Mouse (Mus musculus): ENCODE results near the gene Lmtk3. TPM values are rescaled to one million over a fixed set of nuclear protein-coding genes. Genes with fewer than 3 reads are reported as not detected.
A peak's percentile ranks its signal among the peaks of the same experiment; 100 is the strongest.

The Lmtk3 gene
- 170 and 198 TPM in 2 replicates for polyA plus RNA-seq (2012; rRNA removed)

DNA sequence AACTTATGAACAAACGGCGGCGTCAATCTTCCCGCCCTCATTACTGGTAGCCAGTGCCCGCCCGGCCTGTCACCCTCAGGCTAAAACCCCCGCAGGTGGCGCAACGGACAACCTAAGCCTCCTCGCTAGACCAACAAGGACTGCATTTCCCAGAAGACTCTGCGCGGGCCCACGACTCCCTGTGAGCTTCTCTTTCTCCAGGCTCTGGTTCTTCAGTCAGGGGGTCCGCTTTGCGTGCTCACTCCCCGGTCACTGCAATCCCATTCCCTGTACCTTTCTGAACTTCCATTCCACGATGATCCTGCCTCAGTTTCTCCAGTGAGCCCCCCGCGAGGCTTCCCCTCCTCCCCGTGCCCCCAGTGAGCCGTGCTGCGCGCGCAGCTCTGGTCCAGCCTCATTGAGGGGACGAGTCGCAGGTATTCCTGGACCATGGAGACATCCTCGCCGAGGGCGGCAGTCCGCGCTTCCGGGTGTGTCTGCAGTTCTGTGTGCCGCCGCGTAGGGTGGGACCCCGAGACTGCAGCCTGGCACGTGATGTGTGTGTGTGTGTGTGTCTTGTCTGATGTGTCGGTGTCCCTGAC is at the start of gene Lmtk3:
Gene Lmtk3 (plus strand): TSS at position 228 of the 581 bp plus-strand sequence.
- peak in 1 of 2 experiments; percentile 83 for DNase-seq (ENCODE audit: extremely low spot score in 1 of 2, low spot score in 1 of 2)

GRCm38 (mm10) chr7:45739162-45739763 is 44.3 kb upstream of the Lmtk3 start:
- DNase-seq (ENCODE audit: extremely low spot score in 1 of 2, low spot score in 1 of 2): peak; percentile 63 to 94

- DNase-seq (ENCODE audit: extremely low spot score in 1 of 2, low spot score in 1 of 2): no peak
Measured at GRCm38 (mm10) chr7:45739820-45740219, 43.7 kb upstream of the Lmtk3 start.

DNA sequence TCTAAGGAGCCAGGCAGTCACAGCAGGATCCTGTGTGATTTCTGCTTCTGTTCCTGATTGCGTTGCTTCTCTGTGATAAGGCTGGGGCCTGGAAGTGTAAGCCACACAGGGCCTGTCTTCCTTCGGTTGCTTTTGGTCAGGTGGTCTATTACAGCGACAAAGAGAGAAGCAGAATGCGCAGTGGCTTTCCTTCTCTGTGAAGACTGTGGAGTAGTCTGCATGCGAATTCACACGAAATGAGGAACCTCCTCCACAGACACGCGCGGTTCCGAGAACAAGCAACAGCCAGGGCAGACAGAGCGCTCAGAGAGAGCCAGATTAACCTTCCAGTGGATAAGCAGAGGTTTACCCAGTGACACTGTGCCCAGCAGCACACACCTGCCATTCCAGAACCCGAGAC is 42.2 kb upstream of the Lmtk3 start:
- peak in 1 of 2 experiments; percentile 36 for DNase-seq (ENCODE audit: extremely low spot score in 1 of 2, low spot score in 1 of 2)

DNA sequence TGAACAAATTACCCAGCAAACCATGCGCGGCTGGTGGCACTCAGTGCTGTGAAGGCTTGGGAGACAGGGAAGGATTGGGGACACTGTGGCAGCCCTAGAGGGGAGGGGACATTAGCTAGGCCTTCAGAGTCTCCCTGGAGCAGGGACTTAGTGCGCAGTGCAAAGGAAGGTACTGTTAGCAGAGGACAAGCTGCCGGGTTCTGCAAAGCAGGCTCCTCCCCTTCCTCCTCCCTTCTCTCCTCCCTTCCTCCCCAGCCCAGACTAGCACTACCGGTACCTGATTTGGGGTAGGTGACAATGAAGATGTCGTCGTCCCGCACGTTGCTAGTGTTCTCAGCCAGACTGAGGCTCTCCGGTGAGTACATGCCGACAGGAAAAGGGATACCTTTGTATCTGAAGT is 41.8 kb upstream of the Lmtk3 start:
- peak in 1 of 2 experiments; percentile 53 for DNase-seq (ENCODE audit: extremely low spot score in 1 of 2, low spot score in 1 of 2)

- peak; percentile 82 to 90 for DNase-seq (ENCODE audit: extremely low spot score in 1 of 2, low spot score in 1 of 2)
Measured at GRCm38 (mm10) chr7:45742338-45742737, 41.2 kb upstream of the Lmtk3 start.

GRCm38 (mm10) chr7:45744387-45744786 is 39.2 kb upstream of the Lmtk3 start:
- peak; percentile 63 to 89 for DNase-seq (ENCODE audit: extremely low spot score in 1 of 2, low spot score in 1 of 2)

DNA sequence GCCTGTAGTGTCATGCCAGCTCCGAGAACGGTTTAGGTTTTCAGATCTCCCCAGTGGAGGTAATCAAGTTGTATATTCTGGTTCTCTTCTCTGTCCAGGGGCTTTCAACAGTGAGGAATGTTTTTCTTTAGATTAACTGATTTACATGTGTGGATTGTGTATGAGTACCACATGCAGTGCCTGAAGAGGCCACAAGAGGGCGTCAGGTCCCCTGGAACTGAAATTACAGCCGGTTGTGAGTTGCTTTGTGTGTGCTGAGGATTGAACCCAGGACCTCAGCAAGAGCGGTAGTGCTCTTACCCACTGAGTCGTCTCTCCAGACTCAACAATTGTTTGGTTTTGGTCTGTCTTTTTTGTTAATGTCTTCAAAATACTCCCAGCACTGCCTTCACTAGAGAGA is 37.0 kb upstream of the Lmtk3 start:
- DNase-seq (ENCODE audit: extremely low spot score in 1 of 2, low spot score in 1 of 2): no peak

DNA sequence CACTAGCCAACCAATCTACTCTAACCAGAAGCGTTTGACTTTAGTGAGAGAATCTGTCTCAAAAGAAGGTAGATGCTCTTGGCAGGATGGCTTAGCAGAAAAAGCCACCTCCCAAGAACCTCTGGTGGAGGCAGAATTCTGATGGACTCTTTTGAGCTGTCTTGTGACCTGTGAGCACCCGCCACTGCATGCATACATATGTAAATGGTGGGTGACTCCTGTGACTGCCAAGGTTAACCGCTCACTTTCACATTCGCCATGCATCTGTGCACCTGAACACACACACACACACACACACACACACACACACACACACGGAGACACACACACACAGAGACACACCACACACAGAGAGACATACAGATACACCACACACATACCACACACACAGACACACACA is 36.1 kb upstream of the Lmtk3 start:
- DNase-seq (ENCODE audit: extremely low spot score in 1 of 2, low spot score in 1 of 2): no peak

- no peak for DNase-seq (ENCODE audit: extremely low spot score in 1 of 2, low spot score in 1 of 2)
Measured at GRCm38 (mm10) chr7:45748110-45748509, 35.4 kb upstream of the Lmtk3 start.

- no peak for DNase-seq (ENCODE audit: extremely low spot score in 1 of 2, low spot score in 1 of 2)
Measured at GRCm38 (mm10) chr7:45749401-45749800, 34.1 kb upstream of the Lmtk3 start.

DNA sequence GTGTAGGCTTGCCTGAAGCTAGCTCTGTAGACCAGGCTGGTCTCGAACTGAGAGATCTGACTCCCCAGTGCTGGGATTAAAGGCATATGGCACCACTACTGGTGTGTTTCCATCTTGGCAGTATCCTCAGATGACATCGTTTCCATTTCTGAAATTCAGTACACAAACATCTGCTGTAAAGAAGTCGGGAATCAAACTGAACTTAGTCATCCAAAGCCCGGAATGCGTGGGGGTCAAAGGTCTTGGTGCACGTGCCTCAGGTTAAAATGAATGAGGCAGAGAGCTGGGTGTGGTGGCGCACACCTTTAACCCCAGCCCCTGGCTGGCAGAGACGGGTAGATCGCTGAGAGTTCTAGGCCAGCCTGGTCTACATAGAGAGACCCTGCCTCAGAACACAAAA is 33.4 kb upstream of the Lmtk3 start:
- DNase-seq (ENCODE audit: extremely low spot score in 1 of 2, low spot score in 1 of 2): no peak

DNA sequence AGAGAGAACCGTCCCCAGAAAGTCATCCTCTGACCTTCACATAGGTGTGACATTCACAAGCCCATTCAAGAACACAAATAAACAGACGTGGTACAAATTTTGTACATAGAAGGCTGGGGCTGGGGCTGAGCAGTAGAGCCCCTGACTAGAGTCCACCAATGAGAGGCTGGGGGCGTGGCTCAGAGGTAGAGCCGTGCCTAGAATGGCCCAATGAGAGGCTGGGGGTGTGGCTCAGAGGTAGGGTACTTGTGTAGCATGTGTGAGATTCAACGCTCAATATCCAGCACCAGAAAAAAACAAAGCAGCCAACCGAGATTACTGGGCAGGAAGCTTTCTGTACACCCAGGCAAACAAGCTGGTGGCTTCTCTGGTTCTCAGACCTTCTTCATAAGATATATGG is 27.8 kb upstream of the Lmtk3 start:
- no peak for DNase-seq (ENCODE audit: extremely low spot score in 1 of 2, low spot score in 1 of 2)

DNA sequence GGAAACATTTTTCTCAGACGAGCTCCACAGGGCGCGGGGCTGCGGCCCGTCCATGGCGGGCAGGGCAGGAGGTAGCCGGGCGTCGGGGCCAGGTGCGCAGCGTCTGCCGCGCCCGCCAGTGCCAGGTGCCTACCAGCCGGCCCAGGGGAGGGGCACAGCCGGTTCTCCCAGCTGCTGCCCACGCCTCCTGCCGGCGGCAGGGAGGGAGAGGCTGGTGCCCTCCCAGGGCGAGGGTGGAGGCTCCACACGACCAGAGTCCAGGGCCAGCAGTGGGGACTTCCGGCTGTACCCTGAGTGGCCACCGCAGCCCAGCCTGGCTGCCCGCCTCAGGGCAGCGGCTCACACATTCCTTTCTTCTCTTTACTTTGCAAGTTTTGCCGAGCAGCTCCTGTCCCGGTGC is 24.1 kb upstream of the Lmtk3 start:
- no peak for DNase-seq (ENCODE audit: extremely low spot score in 1 of 2, low spot score in 1 of 2)

DNA sequence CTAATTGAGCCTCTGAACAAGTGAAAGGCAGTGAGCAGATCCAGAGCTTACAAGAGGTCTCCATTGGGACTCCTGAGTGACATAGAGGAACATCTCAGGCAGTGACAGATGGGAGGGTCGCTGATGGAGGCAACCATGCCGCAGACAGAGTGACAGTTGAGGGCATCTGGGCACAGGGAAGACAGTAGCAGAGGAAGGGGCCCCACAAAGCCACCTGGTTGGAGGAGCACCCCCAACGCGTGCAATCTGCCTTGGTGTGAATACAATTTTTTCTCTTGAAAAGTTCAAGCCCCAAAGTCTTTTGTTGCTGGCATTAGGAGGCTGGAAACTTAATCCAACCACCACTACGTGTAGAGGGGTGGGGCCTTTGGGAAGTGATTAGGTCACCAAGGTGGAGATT is 23.4 kb upstream of the Lmtk3 start:
- no peak for DNase-seq (ENCODE audit: extremely low spot score in 1 of 2, low spot score in 1 of 2)

GRCm38 (mm10) chr7:45765995-45766394 is 17.5 kb upstream of the Lmtk3 start:
- DNase-seq (ENCODE audit: extremely low spot score in 1 of 2, low spot score in 1 of 2): no peak

DNA sequence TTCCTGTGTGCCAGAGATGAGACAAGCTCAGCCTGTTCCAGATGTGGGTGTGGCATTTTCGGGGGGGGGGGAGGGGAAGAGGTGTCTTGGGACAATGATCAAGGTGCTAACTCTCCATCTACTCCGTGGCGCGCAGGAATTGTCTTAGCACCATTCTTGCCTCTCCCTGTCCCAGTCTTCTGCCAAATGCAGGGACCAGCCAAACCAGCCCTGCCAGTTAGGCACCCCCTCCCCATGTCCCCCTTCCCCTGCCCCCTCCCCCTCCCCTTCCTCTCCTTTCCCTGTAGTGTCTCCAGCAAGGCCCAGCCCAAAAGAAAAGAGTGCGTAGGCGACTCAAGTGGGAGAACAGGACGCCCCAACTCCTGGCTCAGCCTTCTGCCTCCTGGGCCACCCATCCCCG is 16.8 kb upstream of the Lmtk3 start:
- no peak for DNase-seq (ENCODE audit: extremely low spot score in 1 of 2, low spot score in 1 of 2)

DNA sequence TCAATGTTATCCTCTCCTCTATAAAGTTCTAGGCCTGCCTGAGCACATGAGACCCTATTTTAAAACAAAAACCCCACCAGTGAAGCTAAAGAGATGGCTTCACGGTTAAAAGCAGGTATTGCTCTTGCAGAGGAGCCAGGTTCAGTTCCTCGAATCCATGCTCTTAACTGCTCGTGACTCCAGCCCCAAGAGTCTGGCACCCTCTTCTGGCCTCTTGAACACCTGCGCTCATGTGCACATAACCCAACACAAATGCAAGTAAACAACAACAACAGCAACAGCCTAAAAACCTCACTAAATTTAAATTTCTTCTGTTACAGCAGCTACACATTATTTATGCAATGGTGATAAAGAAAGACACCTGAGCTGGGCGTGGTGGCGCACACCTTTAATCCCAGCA is 16.0 kb upstream of the Lmtk3 start:
- DNase-seq (ENCODE audit: extremely low spot score in 1 of 2, low spot score in 1 of 2): no peak

DNA sequence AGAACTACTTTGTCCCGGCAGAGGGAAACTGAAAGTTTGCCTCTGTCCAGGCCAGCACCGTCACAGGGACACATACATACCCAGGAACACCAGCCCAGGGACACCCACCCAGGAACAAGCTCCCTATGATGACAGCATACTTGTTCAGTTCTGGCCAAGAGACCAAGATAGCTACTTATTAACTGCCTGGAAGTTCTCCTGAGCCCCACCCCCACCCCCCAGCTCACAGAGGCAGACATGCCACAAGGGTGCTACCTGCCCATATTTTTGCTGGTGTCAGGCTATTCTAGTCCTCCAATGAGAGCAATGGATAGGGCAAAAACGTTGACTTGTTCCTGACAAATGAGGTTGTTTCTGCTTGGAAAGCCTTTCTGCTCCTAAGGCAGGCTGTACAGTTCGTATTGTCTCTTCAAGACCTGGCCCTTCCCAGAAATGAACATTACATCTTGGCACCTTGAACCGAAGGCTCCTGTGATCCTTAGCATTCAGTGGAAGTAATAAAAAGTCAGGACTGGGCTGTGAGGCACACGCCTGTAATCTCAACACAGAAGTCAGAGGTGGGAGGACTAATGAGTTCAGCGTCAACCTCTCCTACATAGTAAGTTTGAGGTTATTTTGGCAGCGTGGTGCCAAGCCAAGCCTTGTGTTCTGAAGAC is 13.0 kb upstream of the Lmtk3 start:
- no peak for DNase-seq (ENCODE audit: extremely low spot score in 1 of 2, low spot score in 1 of 2)

GRCm38 (mm10) chr7:45771101-45771500 is 12.4 kb upstream of the Lmtk3 start:
- DNase-seq (ENCODE audit: extremely low spot score in 1 of 2, low spot score in 1 of 2): no peak

DNA sequence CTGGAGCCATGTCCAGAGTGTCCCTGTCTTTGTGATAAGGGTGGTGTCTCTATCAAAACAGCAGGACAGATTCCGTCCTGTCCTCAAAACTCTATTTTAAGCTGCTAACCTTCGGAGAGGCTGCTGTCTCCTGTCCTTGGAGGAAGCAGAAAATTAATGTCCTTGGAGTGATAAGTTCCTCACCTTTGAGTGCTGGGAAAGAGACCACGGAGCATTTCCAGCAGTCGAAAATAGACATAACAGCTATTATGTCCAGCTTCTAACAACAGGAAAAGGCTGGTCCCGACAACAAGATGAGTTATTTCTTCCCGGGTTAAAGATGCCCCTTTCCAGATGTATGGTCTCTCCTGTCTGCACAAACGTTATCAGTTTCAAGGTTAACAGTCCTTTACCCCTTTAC is 8.3 kb upstream of the Lmtk3 start:
- DNase-seq (ENCODE audit: extremely low spot score in 1 of 2, low spot score in 1 of 2): no peak

DNA sequence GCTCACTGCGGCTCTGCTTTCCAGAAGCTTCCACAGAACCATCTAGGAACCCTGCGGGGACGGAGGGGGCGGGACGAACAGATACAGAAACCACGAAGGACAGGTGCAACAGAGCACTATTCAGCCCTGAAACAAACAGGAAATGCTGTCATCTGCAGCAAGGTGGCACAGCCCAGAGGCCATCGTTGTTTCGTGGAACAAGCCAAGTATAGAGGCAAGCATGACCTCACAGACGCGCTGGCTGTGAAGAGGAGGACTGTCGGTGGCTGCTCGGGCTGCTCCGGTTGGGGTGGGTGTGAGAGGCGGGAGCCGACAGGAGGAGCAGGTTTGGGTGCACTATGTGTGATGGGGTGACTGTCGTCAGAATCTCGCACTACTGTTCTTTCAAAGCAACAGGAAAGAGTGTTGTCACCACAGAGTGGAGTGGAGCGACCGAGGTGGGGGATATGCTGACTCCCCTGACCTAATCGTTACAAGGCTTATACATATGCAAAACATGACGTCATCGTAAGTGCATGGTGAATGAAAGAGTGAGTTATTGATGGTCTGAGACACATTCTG is 4.4 kb upstream of the Lmtk3 start:
- no peak for DNase-seq (ENCODE audit: extremely low spot score in 1 of 2, low spot score in 1 of 2)
